Mouse (Mus musculus) bone marrow macrophage, adult 2 months (primary cell): ENCODE data around the gene Styk1.
"Not testable (repeated sequence)": the region's sequence is repeated elsewhere in the genome, so short reads cannot be mapped to it uniquely, and the experiment has no call there.

Source experiments
- CTCF ChIP-seq: IDR thresholded peaks from 2 replicates; pipeline ENCODE4 v1.5.1; 2012; ENCODE audit warnings: low read depth, mild to moderate bottlenecking, low read length, moderate library complexity
- POLR2A ChIP-seq: IDR thresholded peaks from 2 replicates; pipeline ENCODE4 v1.6.1; 2012; ENCODE audit warnings: mild to moderate bottlenecking, low read depth, low read length, borderline replicate concordance

DNA sequence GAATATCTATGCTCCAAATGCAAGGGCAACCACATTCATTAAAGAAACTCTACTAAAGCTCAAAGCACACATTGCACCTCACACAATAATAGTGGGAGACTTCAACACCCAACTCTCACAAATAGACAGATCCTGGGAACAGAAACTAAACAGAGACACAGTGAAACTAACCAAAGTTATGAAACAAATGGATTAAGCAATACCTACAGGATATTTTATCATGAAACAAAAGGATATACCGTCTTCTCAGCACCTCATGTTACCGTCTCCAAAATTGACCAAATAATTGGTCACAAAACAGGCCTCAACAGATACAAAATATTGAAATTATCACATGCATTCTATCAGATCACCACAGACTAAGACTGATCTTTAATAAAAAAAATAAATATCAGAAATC, 75.2 kb downstream of the Styk1 start:
- not testable (repeated sequence) for TF ChIP-seq POLR2A, CTCF
